25 mouse cellular contexts compared by ENCODE assay signal in the genomic region with DNA sequence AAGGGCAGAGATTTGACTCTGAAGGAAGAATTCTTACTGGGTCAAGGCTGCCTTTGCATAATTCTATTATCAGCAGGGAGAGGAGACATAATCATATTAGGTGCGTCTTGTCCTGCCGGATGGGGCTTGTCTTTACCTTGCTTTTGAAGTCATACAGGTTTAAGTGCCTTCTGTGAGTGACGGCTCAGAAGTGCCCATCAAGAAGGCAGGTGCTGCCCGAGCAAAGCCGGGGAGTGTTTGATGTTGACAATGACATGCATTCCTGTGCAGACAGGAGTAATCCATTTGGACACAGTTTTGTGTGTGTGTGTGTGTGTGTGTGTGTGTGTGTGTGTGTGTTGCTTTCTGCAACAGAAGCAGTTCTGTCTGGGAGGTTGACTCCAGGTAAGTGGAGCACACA.
DNase-seq lines count a peak whose midpoint lies in the region; ATAC-seq and TF ChIP-seq lines count a peak whose summit lies in the region.
"Had no signal": no experiment of that assay in that cellular context is flagged by ENCODE, and none has a peak within 500 bp of the region (broad histone marks: within the 10 kb centered on the region; RNA-seq: fewer than 3 reads in every experiment).

No protein-coding gene starts in this region.

- no peak for TF ChIP-seq CTCF in brain, embryonic 14.5 days (IDR thresholded peaks at IDR 0.05; ENCODE audit: borderline replicate concordance, extremely low read depth, insufficient read depth, insufficient read length)

- no peak for TF ChIP-seq POLR2A in brain, embryonic 14.5 days (IDR thresholded peaks at IDR 0.05; ENCODE audit: borderline replicate concordance, extremely low read depth, insufficient read depth, insufficient read length, poor library complexity, severe bottlenecking)

- 43% methylated on average over 5 of the region's 5 CpGs for WGBS in midbrain, embryonic 14.5 days
- WGBS in midbrain, embryonic 13.5 days, result 52% methylated on average over 5 of the region's 5 CpGs
- WGBS in embryonic facial prominence, embryonic 10.5 days, result 59% methylated on average over 5 of the region's 5 CpGs
- WGBS in embryonic facial prominence, embryonic 14.5 days, result 59% methylated on average over 4 of the region's 5 CpGs

- no peak; the same call in 1 of the 2 replicates for ATAC-seq in midbrain, embryonic 14.5 days (ENCODE audit: low FRiP score, low TSS enrichment)
- ATAC-seq in midbrain, embryonic 13.5 days, result no peak
- ATAC-seq in embryonic facial prominence, embryonic 14.5 days (ENCODE audit: low read depth), result peak; percentile 72
- ATAC-seq: CD4-positive, CD25-positive, alpha-beta regulatory T cell, adult 4 months; forebrain, embryonic 14.5 days; forebrain, postnatal 0 days; hindbrain, postnatal 0 days; inflammation-experienced regulatory T-cells, adult 6 months had no signal

- H3K9me3 ChIP-seq in midbrain, embryonic 14.5 days (ENCODE audit: control insufficient read depth, low read length), result no peaks in the 10 kb centered on the region
- H3K9me3 ChIP-seq in midbrain, embryonic 13.5 days, result 0 out of 2 replicates have a peak, but pooled peaks cover 3% of the 10 kb centered on the region
- H3K9me3 ChIP-seq in embryonic facial prominence, embryonic 10.5 days, result 0 out of 2 replicates have a peak, but pooled peaks cover 3% of the 10 kb centered on the region
- no peaks in the 10 kb centered on the region for H3K9me3 ChIP-seq in embryonic facial prominence, embryonic 14.5 days (ENCODE audit: control insufficient read depth, low read length)
- H3K9me3 ChIP-seq: embryonic facial prominence, embryonic 15.5 days had no signal

- H3K36me3 ChIP-seq in midbrain, embryonic 14.5 days (ENCODE audit: control insufficient read depth, insufficient read depth, low read length), result no peaks in the 10 kb centered on the region
- H3K36me3 ChIP-seq in midbrain, embryonic 13.5 days, result no peaks in the 10 kb centered on the region
- no peaks in the 10 kb centered on the region for H3K36me3 ChIP-seq in embryonic facial prominence, embryonic 10.5 days (replicated peaks)
- H3K36me3 ChIP-seq in embryonic facial prominence, embryonic 14.5 days (ENCODE audit: control insufficient read depth, insufficient read depth, low read length), result no peaks in the 10 kb centered on the region
- H3K36me3 ChIP-seq: embryonic facial prominence, embryonic 15.5 days; heart, embryonic 13.5 days had no signal

- intact Hi-C loops in left cerebral cortex, postnatal 10 days (cut with DNase I), result no loop called here

- peaks cover 9% of the 10 kb centered on the region for H3K4me1 ChIP-seq in midbrain, embryonic 14.5 days (ENCODE audit: control insufficient read depth, insufficient read depth, low read length)
- H3K4me1 ChIP-seq in midbrain, embryonic 13.5 days (replicated peaks), result peaks cover 15% of the 10 kb centered on the region
- peaks cover 14% of the 10 kb centered on the region for H3K4me1 ChIP-seq in embryonic facial prominence, embryonic 10.5 days
- H3K4me1 ChIP-seq in embryonic facial prominence, embryonic 14.5 days (ENCODE audit: control insufficient read depth, insufficient read depth, low read length), result peaks cover 6% of the 10 kb centered on the region; the same call in 1 of the 2 replicates
- H3K4me1 ChIP-seq: heart, embryonic 13.5 days had no signal

- no peak overlapping the region for H3K4me3 ChIP-seq in midbrain, embryonic 14.5 days (replicated peaks; ENCODE audit: low read depth, low read length)
- H3K4me3 ChIP-seq in midbrain, embryonic 13.5 days (replicated peaks), result no peak overlapping the region
- H3K4me3 ChIP-seq in embryonic facial prominence, embryonic 10.5 days, result no peak overlapping the region
- no peak overlapping the region for H3K4me3 ChIP-seq in embryonic facial prominence, embryonic 14.5 days (ENCODE audit: low read depth, low read length)
- H3K4me3 ChIP-seq: embryonic facial prominence, embryonic 15.5 days; gastrocnemius, adult 2 months; heart, embryonic 13.5 days had no signal

- no peak overlapping the region for H3K4me2 ChIP-seq in midbrain, embryonic 14.5 days (ENCODE audit: low read length)
- H3K4me2 ChIP-seq in midbrain, embryonic 13.5 days (replicated peaks), result no peak overlapping the region
- H3K4me2 ChIP-seq in embryonic facial prominence, embryonic 14.5 days (ENCODE audit: low read depth, low read length), result no peak overlapping the region
- H3K4me2 ChIP-seq: embryonic facial prominence, embryonic 15.5 days; heart, embryonic 13.5 days; hindbrain, embryonic 14.5 days had no signal

- H3K9ac ChIP-seq in midbrain, embryonic 14.5 days (replicated peaks; ENCODE audit: low read length), result no peak overlapping the region
- H3K9ac ChIP-seq in midbrain, embryonic 13.5 days (replicated peaks), result no peak overlapping the region
- no peak overlapping the region for H3K9ac ChIP-seq in embryonic facial prominence, embryonic 14.5 days (ENCODE audit: low read depth, low read length)
- H3K9ac ChIP-seq: embryonic facial prominence, embryonic 15.5 days; forebrain, postnatal 0 days; heart, embryonic 13.5 days; hindbrain, embryonic 14.5 days had no signal

- no peaks in the 10 kb centered on the region for H3K27me3 ChIP-seq in midbrain, embryonic 14.5 days (ENCODE audit: control insufficient read depth, insufficient read depth, low read length)
- peaks cover 5% of the 10 kb centered on the region for H3K27me3 ChIP-seq in midbrain, embryonic 13.5 days
- H3K27me3 ChIP-seq in embryonic facial prominence, embryonic 10.5 days (replicated peaks; ENCODE audit: low read depth, poor library complexity, severe bottlenecking), result no peaks in the 10 kb centered on the region
- no peaks in the 10 kb centered on the region for H3K27me3 ChIP-seq in embryonic facial prominence, embryonic 14.5 days (replicated peaks; ENCODE audit: control insufficient read depth, insufficient read depth, low read length)
- H3K27me3 ChIP-seq: embryonic facial prominence, embryonic 15.5 days had no signal

- H3K27ac ChIP-seq in midbrain, embryonic 14.5 days (replicated peaks; ENCODE audit: low read depth, low read length), result no peak overlapping the region
- no peak overlapping the region for H3K27ac ChIP-seq in midbrain, embryonic 13.5 days
- H3K27ac ChIP-seq in embryonic facial prominence, embryonic 10.5 days (replicated peaks), result no peak overlapping the region
- no peak overlapping the region for H3K27ac ChIP-seq in embryonic facial prominence, embryonic 14.5 days (replicated peaks; ENCODE audit: low read depth, low read length)
- H3K27ac ChIP-seq: gastrocnemius, adult 2 months; heart, embryonic 13.5 days; hindbrain, embryonic 14.5 days; hindbrain, postnatal 0 days had no signal

- peak; percentile 23 for DNase-seq in midbrain, embryonic 14.5 days
- DNase-seq in brain, embryonic 14.5 days (ENCODE audit: low read depth), result peak; percentile 32
- peak; percentile 49 for DNase-seq in embryonic facial prominence, embryonic 10.5 days (ENCODE audit: low spot score)
- DNase-seq in embryonic facial prominence, embryonic 14.5 days (ENCODE audit: low spot score), result peak; percentile 82
- DNase-seq in left cerebral cortex, postnatal 10 days (ENCODE audit: extremely low spot score in 1 of 2, low spot score in 2 of 2), result no peak
- no peak for DNase-seq in layer of hippocampus, adult 8-10 months (ENCODE audit: low spot score in 2 of 2)
- DNase-seq: adrenal gland, adult 2 months; adrenal gland, postnatal 14 days; cerebellum, adult 11-12 months; cerebellum, adult 8-10 months; cerebellum, postnatal 10 days; forebrain, postnatal 0 days; gastrocnemius, adult 2 months; gastrocnemius, postnatal 14 days; heart, adult 18-20 months; heart, postnatal 14 days; heart, postnatal 4 days had no signal

Comparison
In these comparisons a context has a peak if more than half of its experiments do, and no peak if none do; other contexts are left out.
1. DNase-seq: peak in midbrain, embryonic 14.5 days (single experiment), brain, embryonic 14.5 days (single experiment), embryonic facial prominence, embryonic 10.5 days (single experiment) and embryonic facial prominence, embryonic 14.5 days (single experiment); none in left cerebral cortex, postnatal 10 days (0 of 2) and layer of hippocampus, adult 8-10 months (0 of 2).